Mouse (Mus musculus): ENCODE results near the gene Gm4131. TPM values are rescaled to one million over a fixed set of nuclear protein-coding genes. Genes with fewer than 3 reads are reported as not detected.

Gene Gm4131
- total RNA-seq, 2 experiments from 2014 or later = not detected

DNA sequence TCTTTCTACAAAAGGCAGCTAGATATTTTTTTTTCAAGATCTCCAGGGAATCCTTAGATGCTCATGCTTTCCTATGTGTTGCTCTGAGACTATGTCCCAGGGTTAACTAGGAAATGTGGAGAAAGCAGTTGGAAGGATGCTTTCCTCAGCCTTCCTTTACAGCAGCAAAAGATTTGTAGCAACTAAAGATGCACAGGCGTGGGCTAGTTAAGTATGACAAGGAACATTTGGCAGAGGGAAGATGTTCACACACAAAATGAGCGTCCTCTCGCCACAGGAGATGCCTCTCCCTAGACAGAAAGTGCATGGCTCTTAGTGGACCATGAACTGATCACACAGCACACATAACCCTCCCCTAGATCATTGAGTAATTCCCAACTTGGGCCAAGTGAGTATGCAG, 149.2 kb downstream of the Gm4131 start:
- DNase-seq (ENCODE audit: low spot score) = no peak
- intact Hi-C loops (cut with DNase I) = loop anchor here (2.0 kb wide), 1 partner anchor 39 kb away; the partner anchor contains the start of gene Gucy1b2

DNA sequence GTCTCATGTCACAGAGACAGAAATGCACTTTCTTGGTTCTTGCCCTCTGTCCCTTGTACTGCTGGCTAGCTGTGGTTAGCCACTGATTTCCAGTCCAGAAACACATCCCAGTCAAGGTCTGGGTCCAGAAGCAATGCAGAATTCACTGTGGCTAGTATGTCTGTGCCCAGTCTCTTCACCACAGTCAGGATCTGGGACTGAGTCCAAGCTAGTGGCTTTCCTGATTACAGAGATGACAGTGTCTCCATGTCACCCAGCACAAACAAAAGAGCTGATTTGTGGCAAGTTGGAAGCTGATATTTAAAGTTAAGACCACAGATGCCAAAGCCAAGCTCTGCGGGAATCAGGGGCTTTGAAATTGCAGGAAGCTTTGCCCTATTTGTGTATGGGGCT, 150.0 kb downstream of the Gm4131 start:
- no peak for DNase-seq (ENCODE audit: low spot score)
- intact Hi-C loops (cut with DNase I) = loop anchor here (2.0 kb wide), 1 partner anchor 40 kb away; the partner anchor contains the start of gene Gucy1b2

DNA sequence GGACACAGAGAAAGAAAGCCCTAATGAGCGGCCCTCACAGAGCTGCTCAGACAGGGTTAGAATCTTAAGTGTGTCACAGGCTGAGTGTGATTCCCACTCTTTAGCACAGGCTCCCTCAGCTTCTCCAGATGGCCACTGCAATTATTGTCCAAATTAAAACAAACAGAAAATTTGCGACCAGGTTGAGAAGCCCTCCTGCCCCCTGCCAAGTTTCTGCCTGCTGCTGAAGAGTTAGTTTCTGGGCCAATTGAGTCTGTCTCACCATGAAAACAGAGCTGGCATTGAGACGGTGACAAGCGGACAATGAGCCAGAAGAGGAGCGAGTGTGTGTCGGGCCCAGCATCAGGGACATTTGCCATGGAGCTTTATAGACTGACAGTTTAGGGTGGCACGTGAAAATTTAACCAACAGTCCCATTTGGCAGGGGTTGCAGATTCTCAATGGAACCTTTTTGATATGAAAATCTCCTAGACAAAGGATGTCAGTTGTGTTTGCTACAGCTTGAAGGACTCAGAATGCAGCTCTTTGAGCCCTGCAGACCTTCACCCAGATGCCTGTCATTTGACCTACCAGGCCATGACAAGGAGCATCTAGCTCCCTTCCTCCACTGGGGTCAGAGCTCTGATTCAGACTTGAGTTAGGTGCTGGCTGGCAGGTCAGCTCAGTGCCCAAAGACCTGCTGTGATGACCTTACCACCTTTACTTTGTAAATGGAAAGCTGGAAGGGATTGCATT, 150.5 kb downstream of the Gm4131 start:
- intact Hi-C loops (cut with DNase I) = loop anchor here (2.0 kb wide), 1 partner anchor 41 kb away; the partner anchor contains the start of gene Gucy1b2
- DNase-seq (ENCODE audit: low spot score) = no peak

Other genes with a start within 250 kb of the Gm4131 start
- not detected for gene Gucy1b2, start 110.6 kb downstream of the Gm4131 start, total RNA-seq (2021)
- 1 to 10 TPM; 3.0 to 4.3 TPM for gene Fam124a, start 11.2 kb downstream of the Gm4131 start, total RNA-seq (2021)
- not detected for gene Serpine3, start 96.7 kb upstream of the Gm4131 start, total RNA-seq (2021)
- gene Ints6, start 194.2 kb upstream of the Gm4131 start, total RNA-seq (2021) = 10 to 100 TPM; 15.6 to 17.7 TPM

Data from heart, postnatal 25 days (tissue).